Mouse (Mus musculus) ES-Bruce4 (cell line): ENCODE data around the gene Wfdc5.

Source experiments
- CTCF ChIP-seq: IDR thresholded peaks from one replicate; pipeline ENCODE4 v1.8.1; 2011; ENCODE audit warnings: low read depth, low read length
- POLR2A ChIP-seq: IDR thresholded peaks from one replicate; pipeline ENCODE4 v1.8.1; 2011; ENCODE audit warnings: low read length; ENCODE audit not compliant: insufficient read depth

DNA sequence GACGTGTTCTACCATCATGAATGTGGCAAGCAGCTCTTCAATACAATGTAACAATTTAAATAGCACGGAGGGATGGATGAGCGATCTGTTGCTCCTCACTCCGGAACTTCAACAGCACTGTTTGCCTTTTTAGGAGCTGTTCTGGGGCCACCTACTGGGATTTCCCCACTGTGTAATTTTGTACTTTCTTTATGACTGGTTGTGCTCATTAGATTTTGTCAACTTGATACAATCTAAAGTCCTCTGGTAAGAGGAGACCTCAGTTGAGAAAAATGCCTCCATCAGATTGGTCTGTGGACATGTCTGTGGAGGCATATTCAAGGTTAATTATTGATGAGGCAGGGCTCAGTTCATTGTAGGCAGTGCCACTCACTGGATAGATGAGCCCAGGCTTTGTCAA is 28.4 kb upstream of the Wfdc5 start:
- TF ChIP-seq POLR2A, result no peak
- no peak for TF ChIP-seq CTCF
